Mouse (Mus musculus) intestine, embryonic 15.5 days (tissue): ENCODE measurements around the gene Selenos. TPM values are rescaled to one million over a fixed set of nuclear protein-coding genes. Genes with fewer than 3 reads are reported as not detected.

Experiments used
- ATAC-seq: fragments of 200-750 bp; cut with Nextera tagmentation; 2 replicates; pipeline ENCODE4 v1.8.0; 2017; ENCODE audit warnings: moderate TSS enrichment, moderate library complexity
- H3K27ac ChIP-seq: fragments of 300-500 bp; sonication (generic); 2 replicates; pipeline ENCODE4 v1.5.1; 2015; ENCODE audit warnings: mild to moderate bottlenecking, inconsistent platforms
- H3K27me3 ChIP-seq: fragments of 300-500 bp; sonication (generic); replicated peaks from 2 replicates; pipeline ENCODE4 v1.6.1; 2015; ENCODE audit warnings: inconsistent platforms
- H3K36me3 ChIP-seq: fragments of 300-500 bp; sonication (generic); 2 replicates; pipeline ENCODE4 v1.6.1; 2015; ENCODE audit warnings: inconsistent platforms
- H3K4me1 ChIP-seq: fragments of 300-500 bp; sonication (generic); replicated peaks from 2 replicates; pipeline ENCODE4 v1.6.1; 2015; ENCODE audit warnings: inconsistent platforms
- H3K4me2 ChIP-seq: fragments of 300-500 bp; sonication (generic); replicated peaks from 2 replicates; pipeline ENCODE4 v1.6.1; 2015; ENCODE audit warnings: mild to moderate bottlenecking, inconsistent platforms
- H3K4me3 ChIP-seq: fragments of 300-500 bp; sonication (generic); replicated peaks from 2 replicates; pipeline ENCODE4 v1.5.1; 2015; ENCODE audit warnings: inconsistent platforms
- H3K9ac ChIP-seq: fragments of 300-500 bp; sonication (generic); 2 replicates; pipeline ENCODE4 v1.6.1; 2015; ENCODE audit warnings: inconsistent platforms
- H3K9me3 ChIP-seq: fragments of 300-500 bp; sonication (generic); 2 replicates; pipeline ENCODE4 v1.6.1; 2016; ENCODE audit warnings: inconsistent platforms
- WGBS: fragments of 180-500 bp; shearing (Covaris S2); methylation state at CpG from one replicate; pipeline ENCODE4 v1.1.7; 2015; 5-methylcytosine and 5-hydroxymethylcytosine counted together
- polyA plus RNA-seq: library from polyadenylated mRNA; unstranded; fragments of >200 nt; fragmentation: Nextera tagmentation; extraction: Ambion mirVana; gene quantifications from 2 replicates; pipeline ENCODE4 v1.2.1, GENCODE M21; 2015

Selenos gene
- polyA plus RNA-seq, 1 experiment from 2014 or later, result 107 TPM

- Histone ChIP-seq H3K9ac (no peak overlapping the region), H3K4me2 (no peak overlapping the region), H3K9me3 (no peaks in the 10 kb centered on the region), H3K27me3 (no peaks in the 10 kb centered on the region), H3K4me1 (no peaks in the 10 kb centered on the region), H3K4me3 (no peak overlapping the region), H3K36me3 (peaks cover 44% of the 10 kb centered on the region), H3K27ac (no peak overlapping the region)
- 85% methylated on average over 7 of the region's 7 CpGs for WGBS
- ATAC-seq, result peak; percentile 25; the same call in 1 of the 2 replicates
Measured at GRCm38 (mm10) chr7:66091553-66091952, 12.1 kb downstream of the Selenos start.

GRCm38 (mm10) chr7:66092656-66093055 lies 13.2 kb downstream of the Selenos start:
- no peak overlapping the region for H3K4me3 ChIP-seq
- H3K27ac ChIP-seq, result no peak overlapping the region
- H3K36me3 ChIP-seq, result peaks cover 34% of the 10 kb centered on the region
- no peak overlapping the region for H3K9ac ChIP-seq
- 87% methylated on average over 8 of the region's 8 CpGs for WGBS
- no peaks in the 10 kb centered on the region for H3K27me3 ChIP-seq
- H3K9me3 ChIP-seq, result no peaks in the 10 kb centered on the region
- no peaks in the 10 kb centered on the region for H3K4me1 ChIP-seq
- no peak for ATAC-seq
- H3K4me2 ChIP-seq, result no peak overlapping the region

GRCm38 (mm10) chr7:66094141-66094540 lies 14.7 kb downstream of the Selenos start:
- Histone ChIP-seq H3K9ac (no peak overlapping the region), H3K4me3 (no peak overlapping the region), H3K4me2 (no peak overlapping the region), H3K4me1 (no peaks in the 10 kb centered on the region), H3K27ac (no peak overlapping the region), H3K9me3 (no peaks in the 10 kb centered on the region), H3K36me3 (peaks cover 22% of the 10 kb centered on the region), H3K27me3 (no peaks in the 10 kb centered on the region)
- ATAC-seq, result no peak
- WGBS, result 77% methylated on average over 5 of the region's 5 CpGs

- no peaks in the 10 kb centered on the region for H3K27me3 ChIP-seq
- H3K27ac ChIP-seq, result no peak overlapping the region
- H3K4me2 ChIP-seq, result no peak overlapping the region
- no peak overlapping the region for H3K4me3 ChIP-seq
- WGBS, result 80% methylated on average over 7 of the region's 7 CpGs
- no peaks in the 10 kb centered on the region for H3K4me1 ChIP-seq
- H3K9me3 ChIP-seq, result no peaks in the 10 kb centered on the region
- no peak overlapping the region for H3K9ac ChIP-seq
- H3K36me3 ChIP-seq, result no peaks in the 10 kb centered on the region
- ATAC-seq, result no peak
Measured at GRCm38 (mm10) chr7:66098803-66099202, 19.4 kb downstream of the Selenos start.

- Histone ChIP-seq H3K4me2 (no peak overlapping the region), H3K27ac (no peak overlapping the region), H3K9ac (no peak overlapping the region), H3K4me3 (no peak overlapping the region), H3K27me3 (no peaks in the 10 kb centered on the region), H3K36me3 (no peaks in the 10 kb centered on the region), H3K9me3 (no peaks in the 10 kb centered on the region), H3K4me1 (no peaks in the 10 kb centered on the region)
- ATAC-seq, result no peak
- 3% methylated on average over 4 of the region's 4 CpGs for WGBS
Measured at GRCm38 (mm10) chr7:66101866-66102265, 22.4 kb downstream of the Selenos start.

GRCm38 (mm10) chr7:66104531-66104930 lies 25.1 kb downstream of the Selenos start:
- Histone ChIP-seq H3K4me1 (no peaks in the 10 kb centered on the region), H3K9me3 (no peaks in the 10 kb centered on the region), H3K4me3 (no peak overlapping the region), H3K9ac (no peak overlapping the region), H3K4me2 (no peak overlapping the region), H3K27me3 (no peaks in the 10 kb centered on the region), H3K36me3 (no peaks in the 10 kb centered on the region), H3K27ac (no peak overlapping the region)
- ATAC-seq, result no peak
- 86% methylated on average over 5 of the region's 5 CpGs for WGBS

- WGBS, result 47% methylated on average over 4 of the region's 4 CpGs
- Histone ChIP-seq H3K9me3 (no peaks in the 10 kb centered on the region), H3K36me3 (no peaks in the 10 kb centered on the region), H3K27ac (no peak overlapping the region), H3K4me1 (no peaks in the 10 kb centered on the region), H3K4me2 (no peak overlapping the region), H3K9ac (no peak overlapping the region), H3K4me3 (no peak overlapping the region), H3K27me3 (no peaks in the 10 kb centered on the region)
- no peak for ATAC-seq
Measured at GRCm38 (mm10) chr7:66105771-66106170, 26.3 kb downstream of the Selenos start.

GRCm38 (mm10) chr7:66106581-66107056 lies 27.2 kb downstream of the Selenos start:
- no peak overlapping the region for H3K4me3 ChIP-seq
- no peaks in the 10 kb centered on the region for H3K36me3 ChIP-seq
- no peaks in the 10 kb centered on the region for H3K9me3 ChIP-seq
- no peaks in the 10 kb centered on the region for H3K4me1 ChIP-seq
- no peaks in the 10 kb centered on the region for H3K27me3 ChIP-seq
- no peak overlapping the region for H3K9ac ChIP-seq
- WGBS, result 63% methylated on average over 7 of the region's 7 CpGs
- H3K4me2 ChIP-seq, result no peak overlapping the region
- no peak overlapping the region for H3K27ac ChIP-seq
- no peak for ATAC-seq

GRCm38 (mm10) chr7:66107206-66107605 lies 27.8 kb downstream of the Selenos start:
- no peak overlapping the region for H3K9ac ChIP-seq
- ATAC-seq, result no peak
- no peaks in the 10 kb centered on the region for H3K36me3 ChIP-seq
- no peak overlapping the region for H3K4me2 ChIP-seq
- no peak overlapping the region for H3K4me3 ChIP-seq
- no peaks in the 10 kb centered on the region for H3K9me3 ChIP-seq
- H3K4me1 ChIP-seq, result no peaks in the 10 kb centered on the region
- no peak overlapping the region for H3K27ac ChIP-seq
- 70% methylated on average over 11 of the region's 11 CpGs for WGBS
- H3K27me3 ChIP-seq, result no peaks in the 10 kb centered on the region

GRCm38 (mm10) chr7:66107930-66108329 lies 28.5 kb downstream of the Selenos start:
- Histone ChIP-seq H3K9ac (no peak overlapping the region), H3K9me3 (no peaks in the 10 kb centered on the region), H3K27ac (no peak overlapping the region), H3K36me3 (no peaks in the 10 kb centered on the region), H3K27me3 (no peaks in the 10 kb centered on the region), H3K4me2 (no peak overlapping the region), H3K4me3 (no peak overlapping the region), H3K4me1 (no peaks in the 10 kb centered on the region)
- 16% methylated on average over 7 of the region's 7 CpGs for WGBS
- ATAC-seq, result no peak

- H3K4me3 ChIP-seq, result peak within 1 kb of the TSS; percentile 94
- H3K4me2 ChIP-seq, result peak within 1 kb of the TSS; percentile 92
- peak within 1 kb of the TSS; percentile 93 for H3K27ac ChIP-seq
- ATAC-seq, result peak; percentile 90
- no peaks in the 10 kb centered on the region for H3K9me3 ChIP-seq
- no peaks in the 10 kb centered on the region for H3K36me3 ChIP-seq
- H3K9ac ChIP-seq, result peak within 1 kb of the TSS; percentile 94
- H3K27me3 ChIP-seq, result no peaks in the 10 kb centered on the region
- WGBS, result under 1% methylated on average over 97 of the region's 123 CpGs
- H3K4me1 ChIP-seq, result no peaks in the 10 kb centered on the region
Measured at GRCm38 (mm10) chr7:66108961-66109854, 29.8 kb downstream of the Selenos start, which contains the start of gene Chsy1. TSS of gene Chsy1 (plus strand) at chr7:66109515.

GRCm38 (mm10) chr7:66109855-66110635 lies 30.6 kb downstream of the Selenos start:
- under 1% methylated on average over 67 of the region's 77 CpGs for WGBS
- Histone ChIP-seq H3K27me3 (no peaks in the 10 kb centered on the region), H3K4me2 (peak overlapping the region; percentile 92), H3K27ac (peak overlapping the region; percentile 71), H3K36me3 (no peaks in the 10 kb centered on the region), H3K9me3 (no peaks in the 10 kb centered on the region), H3K4me1 (no peaks in the 10 kb centered on the region), H3K9ac (peak overlapping the region; percentile 94), H3K4me3 (peak overlapping the region; percentile 94)
- peak; percentile 67 for ATAC-seq
